Mouse (Mus musculus): ENCODE data around the gene Mcm9.

DNA sequence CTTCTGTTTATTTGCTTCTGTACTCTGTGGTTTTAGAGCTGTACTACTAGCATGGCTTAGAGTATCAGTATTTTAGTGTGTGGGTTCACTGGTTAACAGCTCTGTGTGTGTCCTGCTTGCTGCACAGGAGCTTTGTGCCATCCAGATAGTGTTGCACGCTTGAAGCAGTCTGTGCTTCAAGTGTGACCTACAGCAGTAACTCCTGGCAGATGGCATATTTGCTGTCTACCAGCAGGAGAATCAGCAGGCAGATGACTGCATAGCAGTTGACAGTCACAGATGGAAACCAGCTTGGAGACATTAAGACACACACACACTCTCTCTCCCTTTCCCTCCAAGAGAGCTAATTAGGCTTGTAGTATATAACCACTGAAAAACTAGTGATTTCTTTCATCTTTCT is 18.1 kb downstream of the Mcm9 start:
- TF ChIP-seq CTCF (IDR thresholded peaks at IDR 0.05; ENCODE audit: borderline replicate concordance, insufficient read depth, low read length) (no peak), POLR2A (IDR thresholded peaks at IDR 0.05; ENCODE audit: low read depth, low read length) (no peak)
